Mouse (Mus musculus): ENCODE measurements around the gene Atic.

Gene Atic

GRCm38 (mm10) chr1:71556688-71557612 is at the start of gene Atic:
TSS of gene Atic (plus strand) at chr1:71557150.
- DNase-seq (ENCODE audit: low spot score), result peak; percentile 95

- DNase-seq (ENCODE audit: low spot score), result no peak
Measured at GRCm38 (mm10) chr1:71507251-71507650, 49.7 kb upstream of the Atic start.

- no peak for DNase-seq (ENCODE audit: low spot score)
Measured at GRCm38 (mm10) chr1:71515041-71515440, 41.9 kb upstream of the Atic start.

GRCm38 (mm10) chr1:71528808-71529648 is 27.9 kb upstream of the Atic start:
- no peak for DNase-seq (ENCODE audit: low spot score)

DNA sequence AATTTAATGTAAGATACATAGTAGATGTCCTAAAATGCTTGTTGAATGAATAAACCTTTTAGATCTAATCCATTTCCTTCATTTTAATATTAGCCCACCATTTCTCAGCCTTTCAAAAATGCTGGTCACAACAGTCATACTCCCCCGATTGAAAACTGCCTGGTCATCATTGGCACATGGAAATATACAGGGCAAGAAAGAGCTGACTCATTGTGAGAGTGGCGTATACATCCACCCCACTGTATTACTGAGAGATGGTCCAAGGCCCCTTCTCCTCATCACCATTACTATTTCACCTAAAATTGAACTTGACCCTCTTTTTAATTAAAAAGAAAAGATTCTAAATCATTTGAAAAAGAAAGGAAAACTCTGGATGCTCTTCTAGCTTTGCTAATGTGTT is 26.2 kb upstream of the Atic start:
- no peak for DNase-seq (ENCODE audit: low spot score)

GRCm38 (mm10) chr1:71531653-71532052 is 25.3 kb upstream of the Atic start:
- DNase-seq (ENCODE audit: low spot score), result peak; percentile 76

- no peak for DNase-seq (ENCODE audit: low spot score)
Measured at GRCm38 (mm10) chr1:71539641-71540040, 17.3 kb upstream of the Atic start.

GRCm38 (mm10) chr1:71540437-71540836 is 16.5 kb upstream of the Atic start:
- DNase-seq (ENCODE audit: low spot score), result no peak

DNA sequence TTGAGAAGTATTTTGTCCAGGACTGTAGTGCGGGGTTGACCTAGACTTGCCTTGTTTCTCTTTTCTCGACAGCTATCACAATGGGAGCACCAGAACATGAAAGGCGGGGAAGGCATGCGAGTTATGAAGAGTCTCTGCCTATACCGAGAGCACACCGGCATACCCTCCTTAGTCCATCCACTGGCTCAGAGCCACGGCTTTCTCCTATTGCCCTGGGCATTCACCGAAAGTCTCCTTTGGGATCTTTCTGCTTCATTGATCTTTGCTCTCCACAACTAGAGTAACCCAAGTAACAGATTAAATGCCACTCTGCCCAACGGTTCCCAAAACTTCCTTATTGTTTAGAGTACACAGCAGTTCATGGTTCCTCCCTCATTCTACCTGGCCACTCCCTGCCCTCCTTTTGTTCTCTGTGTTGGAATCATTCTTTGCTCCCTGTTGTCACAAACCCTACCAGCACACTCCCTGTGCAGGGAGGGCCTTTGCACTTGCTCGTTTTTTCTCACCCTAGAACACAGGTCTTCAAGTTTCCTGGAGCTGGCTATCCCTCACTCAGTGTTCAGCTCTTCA is 6.2 kb upstream of the Atic start:
- DNase-seq (ENCODE audit: low spot score), result no peak

GRCm38 (mm10) chr1:71560626-71561025 is 3.7 kb downstream of the Atic start:
- DNase-seq (ENCODE audit: low spot score), result no peak

DNA sequence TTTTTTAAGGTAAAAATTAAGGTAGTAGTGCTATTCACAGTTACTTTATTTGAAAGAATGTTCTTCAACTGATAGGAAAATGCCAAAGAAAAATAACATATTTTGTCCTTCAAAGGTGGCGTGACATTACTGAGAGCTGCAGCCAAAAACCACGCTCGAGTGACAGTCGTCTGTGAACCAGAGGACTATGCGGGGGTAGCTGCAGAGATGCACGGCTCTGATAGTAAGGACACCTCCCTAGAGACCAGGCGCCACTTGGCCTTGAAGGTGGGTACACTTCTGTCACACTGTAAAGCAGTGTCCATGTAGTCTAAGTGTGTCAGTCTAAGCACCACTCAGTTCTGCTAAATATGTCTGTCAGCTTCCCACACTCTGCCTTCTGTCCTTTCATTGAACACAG is 7.3 kb downstream of the Atic start:
- peak; percentile 40 for DNase-seq (ENCODE audit: low spot score)

DNA sequence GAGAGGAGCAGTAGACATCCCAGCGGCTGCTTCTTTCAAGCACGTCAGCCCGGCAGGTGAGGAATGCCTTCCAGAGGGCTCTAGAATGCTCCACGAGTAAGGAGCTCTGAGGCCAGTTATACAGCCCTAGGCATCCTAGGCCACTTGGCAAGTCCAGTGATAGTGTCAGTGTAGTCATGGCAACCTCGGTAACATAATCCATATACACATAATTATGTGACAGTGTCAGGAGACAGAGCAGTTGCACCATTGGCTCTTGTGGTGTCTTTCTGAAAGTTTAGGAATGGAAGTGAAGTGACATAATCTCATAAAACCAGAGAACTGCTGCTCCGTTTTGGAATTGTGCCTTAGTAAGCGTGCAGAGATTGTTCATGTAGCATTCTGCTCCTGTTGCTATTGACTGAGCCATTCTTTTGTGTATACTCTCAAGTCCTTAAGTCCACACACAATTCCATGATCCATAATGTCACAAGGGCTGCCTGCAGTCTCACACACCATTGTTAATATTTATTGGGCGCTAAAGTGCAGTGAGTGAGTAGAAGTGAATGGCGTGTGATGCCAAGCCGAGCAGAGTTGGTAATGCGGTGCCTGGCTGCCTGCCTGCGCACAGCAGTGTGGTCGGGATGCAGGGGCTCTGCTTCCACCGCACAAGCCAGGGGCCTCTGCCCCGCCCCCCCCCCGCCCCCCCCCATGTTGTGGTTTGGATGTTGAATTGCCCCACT is 11.1 kb downstream of the Atic start:
- peak; percentile 28 for DNase-seq (ENCODE audit: low spot score)

- DNase-seq (ENCODE audit: low spot score), result no peak
Measured at GRCm38 (mm10) chr1:71570116-71570515, 13.2 kb downstream of the Atic start.

DNA sequence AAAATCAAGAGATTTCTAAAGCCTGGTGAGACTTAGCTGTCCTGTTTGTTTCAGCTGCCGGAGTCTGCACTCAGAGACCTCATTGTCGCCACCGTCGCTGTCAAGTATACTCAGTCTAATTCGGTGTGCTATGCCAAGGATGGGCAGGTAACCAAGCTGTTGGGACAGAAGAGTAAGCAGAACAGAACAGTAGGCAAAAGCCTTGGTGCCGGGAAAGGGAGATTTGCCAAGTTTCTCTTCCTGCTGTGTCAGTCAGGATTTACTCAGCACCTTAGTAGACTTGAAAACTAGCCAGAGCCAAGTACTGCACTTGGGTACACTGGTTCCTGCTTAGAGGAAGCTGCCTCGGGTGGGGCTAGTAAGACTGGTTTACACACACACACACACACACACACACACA is 19.0 kb downstream of the Atic start:
- DNase-seq (ENCODE audit: low spot score), result no peak

GRCm38 (mm10) chr1:71576837-71577236 is 19.9 kb downstream of the Atic start:
- DNase-seq (ENCODE audit: low spot score), result no peak

DNA sequence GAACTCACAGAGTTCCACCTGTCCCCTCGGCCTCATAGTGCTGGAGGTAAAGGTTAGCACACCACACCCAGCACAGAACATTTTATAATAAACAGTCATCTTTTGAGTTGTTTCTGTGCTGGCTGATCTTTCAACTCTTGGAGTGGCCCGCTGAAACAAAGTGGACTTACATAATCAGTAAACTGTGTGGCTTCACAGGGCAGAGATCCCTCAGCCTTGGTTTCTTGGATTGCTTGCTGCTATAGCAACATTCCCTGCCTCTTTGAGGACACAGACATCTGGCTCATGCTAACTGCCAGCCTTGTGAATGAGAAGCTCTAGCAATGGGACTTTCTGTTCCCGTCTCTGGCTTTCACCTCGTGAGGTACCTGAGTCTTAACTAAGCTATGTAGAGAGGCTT is 22.6 kb downstream of the Atic start:
- no peak for DNase-seq (ENCODE audit: low spot score)

- no peak for DNase-seq (ENCODE audit: low spot score)
Measured at GRCm38 (mm10) chr1:71580408-71580807, 23.5 kb downstream of the Atic start.

- no peak for DNase-seq (ENCODE audit: low spot score)
Measured at GRCm38 (mm10) chr1:71583302-71583701, 26.4 kb downstream of the Atic start.

DNA sequence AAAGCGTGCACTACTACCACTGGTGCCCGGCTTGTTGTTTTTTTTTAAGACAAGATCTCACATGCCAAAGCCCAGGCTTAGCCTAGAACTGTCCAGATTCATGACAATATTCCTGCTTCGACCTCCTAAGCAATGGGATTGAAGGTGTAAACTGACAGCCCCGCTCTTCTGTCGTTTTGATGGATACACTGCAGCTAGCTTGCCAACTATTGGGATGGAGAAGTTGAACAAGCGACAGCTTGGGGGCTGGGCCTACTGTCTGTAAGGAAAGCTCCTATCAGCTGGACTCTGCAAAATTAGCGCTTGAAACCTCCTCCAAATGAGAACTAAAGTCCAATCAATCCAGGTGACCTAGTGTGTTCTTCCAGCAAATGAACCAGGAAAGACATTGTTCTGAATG is 26.9 kb downstream of the Atic start:
- no peak for DNase-seq (ENCODE audit: low spot score)

DNA sequence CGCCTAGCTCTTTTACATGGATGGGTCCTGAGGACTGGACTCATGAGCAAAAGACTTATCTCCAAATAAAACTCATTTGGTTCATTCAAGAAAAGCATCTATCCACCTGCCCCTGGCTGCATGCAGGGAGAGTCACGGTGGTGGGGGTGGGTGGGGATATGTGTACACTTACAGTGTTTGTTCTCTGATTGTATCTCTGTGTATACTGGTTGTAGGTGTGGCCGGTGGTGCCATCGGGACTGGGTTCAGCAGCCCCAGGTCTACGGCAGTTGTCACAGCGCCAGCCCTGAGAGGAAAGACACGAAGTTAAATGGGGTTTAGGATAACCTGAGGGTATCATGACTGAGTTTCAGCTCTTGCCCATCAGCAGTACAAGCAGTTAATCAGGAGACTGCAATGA is 29.7 kb downstream of the Atic start:
- no peak for DNase-seq (ENCODE audit: low spot score)

- DNase-seq (ENCODE audit: low spot score), result no peak
Measured at GRCm38 (mm10) chr1:71590038-71590437, 33.1 kb downstream of the Atic start.

- no peak for DNase-seq (ENCODE audit: low spot score)
Measured at GRCm38 (mm10) chr1:71593184-71593583, 36.2 kb downstream of the Atic start.

All from testis, postnatal 10 days (tissue).